Mouse (Mus musculus) neural tube, embryonic 13.5 days (tissue): Measurements from ENCODE around the gene Saysd1. TPM values are rescaled to one million over a fixed set of nuclear protein-coding genes. Genes with fewer than 3 reads are reported as not detected.

Experiments used
- polyA plus RNA-seq: library from polyadenylated mRNA; unstranded; fragments of >200 nt; fragmentation: Nextera tagmentation; extraction: Ambion mirVana; gene quantifications from 2 replicates; pipeline ENCODE4 v1.2.1, GENCODE M21; 2015

Gene Saysd1
- polyA plus RNA-seq, 1 experiment from 2014 or later = 14.3 TPM

Other genes with a start within 250 kb of the Saysd1 start
- 299 and 332 TPM in 2 replicates for gene Gng2, start 160.9 kb downstream of the Saysd1 start, polyA plus RNA-seq
- gene Kcnk5, start 43.3 kb upstream of the Saysd1 start, polyA plus RNA-seq = 3.4 and 3.9 TPM in 2 replicates
- 0.22 TPM in 1 of 2 replicates, not detected in the other for gene Kcnk16, start 130.7 kb upstream of the Saysd1 start, polyA plus RNA-seq
- 10.5 and 13.0 TPM in 2 replicates for gene Nudt13, start 156.2 kb upstream of the Saysd1 start, polyA plus RNA-seq
- gene Ecd, start 209.6 kb upstream of the Saysd1 start, polyA plus RNA-seq = 53.7 and 59.7 TPM in 2 replicates
- 45.4 and 48.2 TPM in 2 replicates for gene Fam149b, start 209.6 kb upstream of the Saysd1 start, polyA plus RNA-seq